Mouse (Mus musculus) brain, embryonic 14.5 days (tissue): ENCODE data around the gene Rrad.

Experiments
- CTCF ChIP-seq: fragments of 200-500 bp; IDR thresholded peaks from 2 replicates; pipeline ENCODE4 v1.5.1; 2012; ENCODE audit warnings: inconsistent platforms, mild to moderate bottlenecking, moderate library complexity, borderline replicate concordance; ENCODE audit not compliant: insufficient read depth, insufficient read length; ENCODE audit errors: extremely low read depth
- POLR2A ChIP-seq: fragments of 200-500 bp; IDR thresholded peaks from 2 replicates; pipeline ENCODE4 v1.6.1; 2012; ENCODE audit warnings: mild to moderate bottlenecking, inconsistent platforms, borderline replicate concordance; ENCODE audit not compliant: poor library complexity, insufficient read depth, insufficient read length, severe bottlenecking; ENCODE audit errors: extremely low read depth

GRCm38 (mm10) chr8:104609222-104609621 is 21.9 kb downstream of the Rrad start:
- TF ChIP-seq POLR2A = no peak
- TF ChIP-seq CTCF = no peak
